Mouse (Mus musculus): Measurements from ENCODE around the gene Gm49388. TPM values are rescaled to one million over a fixed set of nuclear protein-coding genes. Genes with fewer than 3 reads are reported as not detected.

Gene Gm49388
- polyA plus RNA-seq, 1 experiment, result 4.3 TPM

DNA sequence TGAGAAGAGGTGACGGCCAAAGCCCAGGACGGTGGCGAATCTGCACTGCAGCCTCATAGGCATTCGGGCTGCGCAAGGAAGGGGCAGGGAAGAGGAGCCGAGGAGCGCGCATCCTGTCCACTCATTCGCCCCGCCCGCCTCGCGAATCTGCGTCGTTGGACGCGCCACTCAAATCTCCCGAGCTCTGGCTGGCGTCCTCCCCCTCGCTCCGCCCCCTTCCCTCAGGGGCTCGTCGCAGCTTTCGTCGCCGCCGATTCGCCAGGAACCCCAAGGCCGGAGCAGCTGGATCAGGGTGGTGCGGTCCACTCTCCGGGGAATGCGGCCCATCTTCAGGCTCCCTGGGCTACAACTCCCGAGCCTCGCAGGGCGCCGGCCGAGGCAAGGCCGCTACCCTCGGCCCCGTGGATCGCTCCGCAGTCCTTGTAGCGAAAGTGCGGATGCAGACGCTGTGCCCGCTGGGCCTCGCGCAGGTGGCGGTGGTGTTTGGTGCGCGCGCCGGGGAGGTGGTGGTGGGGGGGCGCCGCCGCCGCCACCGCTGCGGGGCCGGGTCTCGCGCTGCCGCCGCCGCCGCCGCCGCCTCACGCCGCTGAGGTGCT, 8.4 kb upstream of the Gm49388 start:
- TF ChIP-seq GATA1 (IDR thresholded peaks at IDR 0.05; ENCODE audit: low read length), result no peak

DNA sequence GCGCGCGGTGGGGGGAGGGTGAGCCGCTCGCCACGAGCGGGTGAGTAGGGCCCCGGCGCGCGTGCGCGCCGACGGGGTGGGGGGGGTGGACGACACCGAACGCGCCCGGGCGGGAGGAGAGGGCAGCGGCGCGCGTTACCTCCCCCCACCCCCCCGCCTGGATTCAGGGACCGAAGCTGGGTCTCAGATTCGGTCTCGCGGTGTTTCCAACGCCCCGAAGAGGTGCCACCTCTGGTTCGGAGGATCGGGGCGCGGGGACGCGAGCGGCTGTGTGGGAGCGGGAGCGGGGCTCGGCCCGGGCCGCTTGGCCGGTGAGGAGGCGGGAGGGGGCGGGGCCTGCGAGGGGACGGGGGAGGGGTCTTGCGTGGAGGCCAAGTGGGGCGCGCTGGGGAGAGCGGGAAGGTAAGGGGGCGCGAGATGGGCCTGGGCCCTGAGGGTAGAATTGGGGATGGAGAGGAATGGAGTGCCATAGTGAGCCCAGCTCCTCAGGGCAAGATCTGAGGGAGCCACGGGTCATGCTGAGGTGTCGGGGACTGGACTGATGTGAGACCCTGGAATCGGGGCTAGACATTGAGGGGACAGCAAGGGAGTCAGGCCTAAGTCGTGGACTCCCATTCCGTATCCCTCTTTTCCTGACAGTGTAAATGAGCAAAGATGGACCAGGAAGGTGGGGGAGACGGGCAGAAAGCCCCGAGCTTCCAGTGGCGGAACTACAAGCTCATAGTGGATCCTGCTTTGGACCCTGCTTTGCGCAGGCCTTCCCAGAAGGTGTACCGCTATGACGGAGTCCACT, 7.7 kb upstream of the Gm49388 start:
- TF ChIP-seq GATA1 (IDR thresholded peaks at IDR 0.05; ENCODE audit: low read length), result no peak

DNA sequence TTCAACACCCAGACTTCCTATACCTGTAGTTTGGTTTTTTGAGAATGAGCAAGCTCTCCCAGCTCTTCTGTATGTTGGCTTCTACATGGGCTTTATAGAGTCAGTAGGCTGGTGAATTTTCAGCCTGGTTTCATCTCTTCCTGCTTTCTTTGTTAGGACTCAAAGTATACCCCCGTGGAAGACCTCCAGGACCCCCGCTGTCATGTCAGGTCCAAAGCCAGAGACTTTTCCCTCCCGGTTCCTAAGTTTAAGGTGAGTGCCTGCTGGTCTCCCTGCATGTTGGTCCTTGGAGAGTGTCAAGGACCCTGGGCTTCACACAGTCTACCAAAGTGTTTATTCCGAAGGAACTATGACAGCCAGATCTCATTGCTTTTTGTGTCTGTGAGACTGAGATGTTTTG, 7.1 kb upstream of the Gm49388 start:
- no peak for TF ChIP-seq GATA1 (IDR thresholded peaks at IDR 0.05; ENCODE audit: low read length)

DNA sequence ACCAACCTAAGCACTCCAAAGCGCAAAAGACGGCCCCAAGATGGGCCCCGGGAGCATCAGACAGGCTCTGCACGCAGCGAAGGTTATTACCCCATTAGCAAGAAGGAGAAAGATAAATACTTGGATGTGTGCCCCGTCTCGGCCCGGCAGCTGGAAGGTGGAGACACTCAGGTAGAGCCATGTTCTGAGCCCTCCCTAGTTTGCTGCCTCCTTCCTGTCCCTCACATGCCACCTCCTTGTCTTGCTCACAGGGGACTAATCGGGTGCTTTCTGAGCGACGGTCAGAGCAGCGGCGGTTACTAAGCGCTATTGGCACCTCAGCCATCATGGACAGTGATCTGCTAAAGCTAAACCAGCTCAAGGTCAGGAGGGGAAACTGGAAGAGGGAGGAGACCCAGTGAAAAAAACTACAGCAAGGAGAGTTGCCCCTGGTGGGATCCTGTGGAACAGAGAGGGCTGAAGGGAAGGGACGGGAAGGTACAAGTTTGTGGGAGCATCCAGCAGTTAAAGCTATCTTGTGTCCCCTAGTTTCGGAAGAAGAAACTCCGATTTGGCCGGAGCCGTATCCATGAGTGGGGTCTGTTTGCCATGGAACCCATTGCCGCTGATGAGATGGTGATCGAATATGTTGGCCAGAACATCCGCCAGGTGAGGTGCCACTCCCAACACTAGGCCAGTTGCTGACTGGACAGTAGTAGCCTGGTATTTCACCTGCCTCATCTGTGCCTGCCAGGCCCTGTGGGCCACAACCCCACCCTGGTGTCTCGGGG, 11.9 kb downstream of the Gm49388 start:
- TF ChIP-seq GATA1 (IDR thresholded peaks at IDR 0.05; ENCODE audit: low read length), result no peak

DNA sequence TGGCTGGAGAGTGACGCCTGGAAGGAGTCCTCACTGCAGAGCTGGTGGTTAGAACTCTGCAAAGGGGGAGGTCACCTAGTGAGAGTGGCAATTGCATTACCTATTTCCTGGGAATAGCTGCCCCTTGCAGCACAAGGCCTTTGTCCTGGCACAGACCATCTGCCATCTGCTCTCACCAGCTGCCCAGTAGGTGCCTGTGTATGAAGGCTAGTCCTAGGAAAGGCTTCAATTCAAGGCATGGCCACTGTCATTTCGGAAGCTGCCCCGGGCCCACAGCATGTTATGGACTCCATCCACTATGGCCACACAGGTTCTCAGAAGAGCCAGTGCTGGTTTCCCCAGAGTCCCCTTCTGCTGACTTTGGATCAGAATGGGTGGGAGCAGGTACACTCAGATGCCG, 13.2 kb downstream of the Gm49388 start:
- TF ChIP-seq GATA1 (IDR thresholded peaks at IDR 0.05; ENCODE audit: low read length), result no peak

DNA sequence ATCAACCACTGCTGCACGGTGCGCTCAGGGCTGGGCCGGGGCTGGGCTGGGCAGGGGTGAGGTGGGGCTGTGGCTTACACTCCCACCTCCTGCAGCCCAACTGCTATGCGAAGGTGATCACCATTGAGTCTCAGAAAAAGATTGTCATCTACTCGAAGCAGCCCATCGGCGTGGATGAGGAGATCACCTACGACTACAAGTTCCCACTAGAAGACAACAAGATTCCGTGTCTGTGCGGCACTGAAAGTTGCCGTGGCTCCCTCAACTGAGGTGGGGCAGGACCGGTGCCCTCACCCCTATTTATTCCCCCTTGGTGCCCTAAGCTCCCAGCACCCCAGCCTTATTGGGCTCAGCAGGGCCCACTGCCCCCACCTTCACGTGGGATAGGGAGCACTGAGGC, 13.8 kb downstream of the Gm49388 start:
- TF ChIP-seq GATA1 (IDR thresholded peaks at IDR 0.05; ENCODE audit: low read length), result no peak

DNA sequence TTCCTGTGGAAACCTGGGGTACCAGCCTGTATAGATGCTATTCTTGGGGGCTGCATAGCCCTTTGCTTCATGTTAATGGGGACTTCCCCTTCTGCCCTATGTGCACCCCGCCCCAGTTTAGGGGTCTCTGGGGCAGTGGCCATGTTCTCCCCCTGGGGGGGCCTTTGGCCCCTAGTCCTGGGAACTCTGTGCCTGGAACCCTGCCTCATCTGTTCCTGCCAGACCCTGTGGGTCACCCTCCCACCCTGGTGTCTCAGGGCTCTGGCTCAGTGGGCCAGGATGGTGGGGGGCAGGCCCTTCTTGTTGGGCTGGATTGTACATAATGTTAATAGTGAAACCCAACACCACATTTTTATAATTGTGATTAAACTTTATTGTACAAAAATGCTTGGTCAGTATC, 14.3 kb downstream of the Gm49388 start:
- no peak for TF ChIP-seq GATA1 (IDR thresholded peaks at IDR 0.05; ENCODE audit: low read length)

DNA sequence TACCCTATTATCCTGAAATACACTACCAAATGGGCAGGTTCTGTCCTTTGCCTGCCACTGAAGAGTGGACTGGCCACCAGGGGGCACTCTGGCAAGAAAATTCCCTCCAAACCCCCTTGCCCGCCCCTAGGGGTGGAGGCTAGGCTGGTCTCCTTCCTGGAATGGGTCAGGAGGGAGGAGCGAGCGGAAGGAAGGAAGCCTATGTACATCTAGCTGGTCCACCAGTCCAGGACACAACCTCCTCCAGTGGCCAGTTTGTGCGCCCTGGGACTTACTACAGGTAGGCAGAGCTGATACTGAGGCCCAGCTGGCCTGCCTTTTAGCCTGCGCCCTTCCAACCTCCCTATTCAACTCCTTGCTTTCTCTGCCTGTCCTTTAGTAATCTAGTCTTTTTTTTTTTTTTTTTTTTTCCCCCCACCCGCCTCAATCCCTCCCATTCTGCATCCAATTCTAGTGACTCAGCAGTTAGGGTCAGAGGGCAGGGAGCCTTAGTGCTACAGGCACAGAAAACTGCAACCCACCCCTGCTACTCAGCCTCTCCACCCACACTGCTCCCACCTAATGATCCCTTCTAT, 15.1 kb downstream of the Gm49388 start, which contains the start of gene Hsd3b7:
TSS of gene Hsd3b7 (plus strand) at position 170 of the 575 bp plus-strand sequence.
- TF ChIP-seq GATA1 (IDR thresholded peaks at IDR 0.05; ENCODE audit: low read length), result no peak

DNA sequence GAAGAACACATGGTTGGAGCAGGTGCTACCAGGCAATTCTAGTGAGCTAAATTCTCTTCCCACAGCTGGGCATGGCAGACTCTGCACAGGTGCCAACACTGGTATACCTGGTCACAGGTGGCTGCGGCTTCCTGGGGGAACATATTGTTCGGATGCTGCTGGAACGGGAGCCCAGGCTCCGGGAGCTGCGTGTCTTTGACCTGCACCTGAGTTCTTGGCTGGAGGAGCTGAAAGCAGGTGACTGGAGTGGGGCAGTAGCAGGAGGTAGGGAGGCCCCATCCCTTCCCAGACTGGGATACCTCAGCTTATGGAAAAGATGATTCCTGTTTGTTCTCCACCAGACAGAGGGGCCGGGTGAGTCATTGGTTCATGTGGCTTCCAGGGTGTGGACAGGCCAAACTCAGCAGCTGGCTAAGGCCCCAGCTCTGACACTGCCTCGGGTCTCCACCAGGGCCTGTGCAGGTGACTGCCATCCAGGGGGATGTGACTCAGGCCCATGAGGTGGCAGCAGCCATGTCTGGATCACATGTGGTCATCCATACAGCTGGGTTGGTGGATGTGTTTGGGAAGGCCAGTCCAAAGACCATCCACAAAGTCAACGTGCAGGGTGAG, 15.7 kb downstream of the Gm49388 start:
- TF ChIP-seq GATA1 (IDR thresholded peaks at IDR 0.05; ENCODE audit: low read length), result no peak

DNA sequence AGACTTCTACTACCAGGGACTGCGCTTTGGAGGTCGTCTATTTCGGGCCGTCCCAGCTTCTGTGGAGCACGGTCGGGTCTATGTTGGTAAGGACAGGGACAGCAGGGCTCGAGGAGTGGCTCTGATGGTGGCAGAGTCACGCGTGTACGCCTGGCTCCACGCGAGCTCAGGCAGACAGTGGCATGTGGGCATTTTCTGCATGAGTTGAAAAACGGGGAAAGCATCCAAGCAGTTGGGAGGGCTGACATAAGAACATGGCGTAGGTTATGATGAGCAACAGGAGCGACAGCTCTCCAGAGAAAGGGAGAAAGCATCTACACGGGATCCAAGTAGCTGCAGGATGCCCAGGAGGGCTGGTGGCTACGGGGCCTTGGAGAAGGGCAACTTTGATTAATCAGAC, 16.9 kb downstream of the Gm49388 start:
- TF ChIP-seq GATA1 (IDR thresholded peaks at IDR 0.05; ENCODE audit: low read length), result no peak

DNA sequence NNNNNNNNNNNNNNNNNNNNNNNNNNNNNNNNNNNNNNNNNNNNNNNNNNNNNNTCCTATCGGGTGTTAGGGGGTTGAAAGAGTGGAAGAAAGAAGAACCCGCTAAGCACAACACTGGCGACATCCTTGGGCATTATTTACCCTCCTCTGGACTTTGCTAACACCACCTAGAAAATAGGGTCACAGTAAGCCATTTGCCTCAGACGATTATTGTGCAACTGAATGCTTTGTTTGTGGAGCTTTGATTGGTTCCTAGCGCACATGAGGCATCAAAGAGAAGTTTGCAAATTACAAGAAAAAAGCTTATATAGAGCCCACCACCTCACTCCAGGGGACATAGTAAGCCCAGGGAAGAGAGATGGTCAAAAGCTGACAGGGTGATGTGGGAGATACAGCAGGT, 23.4 kb downstream of the Gm49388 start:
- TF ChIP-seq GATA1 (IDR thresholded peaks at IDR 0.05; ENCODE audit: low read length), result no peak

DNA sequence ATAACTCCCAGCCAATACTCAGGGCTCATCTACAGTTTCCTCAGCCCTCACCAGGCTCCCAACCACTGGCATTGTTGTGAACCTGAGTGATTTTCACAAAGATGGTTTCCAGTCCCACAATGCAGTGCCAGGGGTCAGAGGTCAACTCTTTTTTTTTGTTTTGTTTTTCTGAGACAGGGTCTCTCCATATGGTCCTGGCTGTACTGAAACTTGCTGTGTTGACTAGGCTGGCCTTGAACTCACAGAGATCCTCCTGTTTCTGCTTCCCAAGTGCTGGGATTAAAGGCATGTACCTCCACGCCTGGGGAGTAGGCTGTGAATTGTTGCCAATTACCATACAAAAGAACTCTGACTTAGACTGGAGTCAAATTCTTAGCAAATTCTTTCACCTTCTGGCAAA, 24.4 kb downstream of the Gm49388 start:
- TF ChIP-seq GATA1 (IDR thresholded peaks at IDR 0.05; ENCODE audit: low read length), result no peak

DNA sequence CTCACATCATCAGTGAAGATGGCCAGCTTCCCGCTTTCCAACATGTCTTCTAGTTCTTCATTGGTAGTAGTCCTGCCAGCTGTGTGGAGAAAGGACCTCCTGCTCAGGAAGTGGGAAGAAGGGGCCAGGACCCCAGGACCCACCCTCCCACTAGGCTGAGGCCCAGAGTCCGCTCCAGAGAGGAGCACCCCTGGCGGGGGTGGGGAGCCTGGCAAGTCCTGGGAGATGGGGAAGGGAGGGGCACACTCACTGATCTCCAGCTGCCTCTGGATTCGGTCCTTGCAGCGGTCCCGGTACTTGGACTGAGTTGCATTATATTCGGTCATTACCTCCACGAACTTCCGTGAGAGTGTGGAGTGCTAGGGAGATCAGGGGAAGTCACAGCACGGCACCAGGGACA, 25.2 kb downstream of the Gm49388 start:
- no peak for TF ChIP-seq GATA1 (IDR thresholded peaks at IDR 0.05; ENCODE audit: low read length)

DNA sequence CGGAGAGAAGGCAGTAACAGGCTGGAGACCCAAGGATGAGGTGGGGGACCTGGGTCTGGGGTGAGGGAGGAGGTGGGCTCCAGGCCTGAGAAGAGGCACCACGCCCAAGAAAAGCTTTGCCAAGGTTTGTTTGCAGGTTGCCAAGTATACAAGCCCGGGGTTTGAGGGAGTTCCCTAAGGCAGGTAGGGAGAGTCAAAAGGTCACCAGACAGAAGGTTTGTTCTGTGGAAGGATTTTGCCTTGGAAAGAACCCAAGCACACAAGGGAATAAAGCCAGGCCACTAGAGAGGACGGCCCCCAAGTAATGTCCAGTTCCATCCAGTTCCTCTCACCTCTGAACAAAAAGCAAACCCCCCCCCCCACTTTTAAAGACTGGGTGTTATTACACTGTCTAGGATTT, 25.8 kb downstream of the Gm49388 start:
- TF ChIP-seq GATA1 (IDR thresholded peaks at IDR 0.05; ENCODE audit: low read length), result no peak

DNA sequence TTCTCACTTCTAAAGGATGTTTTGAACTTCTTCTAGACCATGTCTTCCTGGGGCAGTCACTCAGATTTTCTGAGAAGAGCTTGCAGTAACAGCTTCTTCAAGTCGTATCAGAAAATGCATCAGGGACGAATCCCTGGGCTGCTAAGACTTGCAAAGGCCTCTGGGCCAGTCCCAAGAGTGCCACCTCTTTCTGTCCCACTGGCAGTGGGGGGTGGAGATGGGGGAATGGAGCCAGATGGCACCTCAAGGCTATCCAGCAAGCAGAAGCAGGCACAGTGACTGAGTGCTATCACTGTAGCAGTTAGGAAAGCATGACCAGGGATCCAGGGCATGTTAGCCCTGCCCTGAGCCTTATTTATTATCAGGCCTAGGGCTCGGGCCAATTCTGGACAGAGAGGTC, 26.9 kb downstream of the Gm49388 start:
- no peak for TF ChIP-seq GATA1 (IDR thresholded peaks at IDR 0.05; ENCODE audit: low read length)

DNA sequence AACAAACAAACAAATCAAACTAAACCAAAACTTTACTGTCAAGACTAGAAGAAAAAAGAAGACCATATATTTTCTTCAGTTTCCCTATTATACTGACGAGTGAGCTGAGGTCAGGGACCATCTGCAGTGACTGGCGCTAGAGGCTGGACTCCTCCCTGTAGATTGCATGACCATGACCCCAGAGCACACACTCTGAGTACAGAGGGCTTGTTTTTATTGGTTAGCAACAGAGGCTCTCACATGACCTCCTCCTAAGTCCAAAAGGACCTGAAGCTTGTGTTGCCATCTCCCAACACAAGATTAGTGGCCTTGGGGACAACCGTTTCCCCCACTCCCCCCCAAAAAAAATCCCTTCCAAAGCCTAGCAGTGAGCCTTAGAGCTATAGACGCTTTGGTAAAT, 28.4 kb downstream of the Gm49388 start:
- no peak for TF ChIP-seq GATA1 (IDR thresholded peaks at IDR 0.05; ENCODE audit: low read length)
